Mouse (Mus musculus) left cerebral cortex, adult 11 months (tissue): ENCODE results near the gene Yap1.
"Not testable (repeated sequence)": the region's sequence is repeated elsewhere in the genome, so short reads cannot be mapped to it uniquely, and the experiment has no call there.

Experiments
- DNase-seq: peaks from one replicate; pipeline ENCODE4 v3.0.0; 2022; ENCODE audit warnings: low spot score

Gene Yap1

DNA sequence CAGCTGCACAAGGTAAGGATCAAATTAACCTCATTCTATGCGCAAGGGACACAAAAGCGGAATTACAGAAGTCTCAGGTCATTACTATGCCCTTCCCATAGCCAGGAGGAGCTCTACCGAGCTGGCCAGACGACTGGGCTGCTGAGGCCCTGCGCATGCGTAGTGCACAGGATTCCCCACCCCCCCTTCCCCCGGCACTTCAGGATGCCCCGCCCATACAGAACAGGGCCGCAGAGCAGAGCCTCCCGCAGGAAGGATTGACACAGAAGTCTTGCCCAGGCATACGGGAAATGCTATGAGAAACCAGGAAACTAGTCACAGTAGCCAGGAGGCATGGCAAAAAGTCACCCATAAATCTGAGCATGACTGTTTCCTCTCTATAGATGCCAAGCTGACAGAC is 89.9 kb downstream of the Yap1 start:
- DNase-seq, result no peak

DNA sequence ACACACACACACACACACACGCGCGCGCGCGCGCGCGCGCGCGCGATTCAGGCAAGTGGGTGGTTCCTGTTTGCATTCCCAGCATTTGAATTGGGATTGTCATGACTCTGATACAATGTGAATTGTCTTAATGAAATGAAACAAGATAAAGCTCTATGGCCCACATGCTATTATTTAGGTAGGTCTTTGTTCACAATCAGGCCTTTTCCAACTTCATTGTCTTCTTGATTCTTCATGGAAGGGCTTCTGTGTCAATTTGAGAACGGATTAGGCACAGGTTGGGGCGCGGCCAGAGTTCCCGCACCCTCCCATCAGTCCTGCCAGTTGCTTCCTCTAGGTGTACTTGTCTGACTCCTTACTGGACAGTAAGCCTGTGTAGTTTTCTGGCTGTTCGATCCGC is 90.4 kb downstream of the Yap1 start:
- DNase-seq, result no peak

DNA sequence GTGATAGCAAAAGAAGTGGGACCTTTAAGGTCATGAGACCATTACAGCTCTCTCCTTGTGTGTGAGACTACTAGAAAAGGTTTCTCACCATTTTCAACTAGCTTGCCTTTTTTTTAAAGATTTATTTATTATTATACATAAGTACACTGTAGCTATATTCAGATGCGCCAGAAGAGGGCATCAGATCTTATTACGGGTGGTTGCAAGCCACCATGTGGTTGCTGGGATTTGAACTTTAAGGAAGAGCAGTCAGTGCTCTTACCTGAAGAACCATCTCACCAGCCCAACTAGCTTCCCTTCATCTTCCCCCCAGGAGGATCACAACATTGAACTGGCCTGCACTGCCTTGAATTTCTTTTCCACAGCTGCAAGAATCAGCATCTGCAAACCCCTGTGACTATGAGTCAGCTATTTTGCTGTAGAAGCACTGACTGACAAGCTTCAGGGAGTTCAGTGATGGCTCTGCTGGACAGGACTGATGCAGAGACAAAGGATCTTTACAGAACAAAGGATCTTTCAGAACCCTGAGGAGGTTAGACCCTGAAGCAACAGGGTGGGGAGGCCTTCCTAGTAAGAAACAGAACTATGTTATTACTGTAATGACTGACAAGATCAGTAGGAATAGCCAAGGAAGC is 96.9 kb downstream of the Yap1 start:
- DNase-seq, result no peak

DNA sequence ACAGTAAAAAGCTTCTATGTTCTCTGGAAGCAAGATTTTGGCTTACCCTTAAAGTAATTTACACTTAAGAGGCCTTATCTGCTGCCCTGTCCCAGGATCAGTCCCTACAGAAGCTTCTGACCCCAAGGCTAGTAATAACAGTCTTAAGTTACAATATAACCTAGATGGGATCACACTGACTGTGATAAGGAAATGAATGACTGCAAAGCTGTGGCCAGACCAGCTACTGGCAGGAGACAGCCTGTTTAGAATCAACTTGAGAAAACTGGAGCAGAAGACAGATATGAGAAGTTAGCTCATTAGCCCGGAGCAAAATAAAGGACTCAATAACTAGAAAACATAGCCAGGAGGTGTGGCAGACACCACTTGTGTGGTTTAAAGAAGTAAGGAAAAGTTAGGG is 97.8 kb downstream of the Yap1 start:
- no peak for DNase-seq

GRCm38 (mm10) chr9:7903825-7904224 is 100.6 kb downstream of the Yap1 start:
- DNase-seq, result no peak

DNA sequence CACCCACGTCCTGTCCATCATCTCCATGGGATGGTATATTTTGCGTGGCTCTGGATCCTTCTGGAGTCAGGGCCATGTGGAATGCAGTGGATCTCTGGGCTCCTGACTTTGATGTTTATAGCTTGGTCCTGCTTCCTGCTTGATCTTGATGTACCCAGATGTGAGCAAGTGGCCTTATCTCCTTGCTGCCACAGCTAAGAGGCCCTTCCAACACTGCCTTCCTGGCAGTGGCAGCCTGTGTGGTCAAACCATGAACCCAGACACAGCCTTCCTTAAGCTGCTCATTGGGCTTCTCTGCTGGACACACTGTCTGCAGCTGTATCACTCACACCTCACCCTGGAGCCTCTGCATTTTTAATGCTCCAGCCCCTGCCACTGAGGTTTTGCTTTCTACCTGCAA is 101.1 kb downstream of the Yap1 start:
- DNase-seq, result no peak

DNA sequence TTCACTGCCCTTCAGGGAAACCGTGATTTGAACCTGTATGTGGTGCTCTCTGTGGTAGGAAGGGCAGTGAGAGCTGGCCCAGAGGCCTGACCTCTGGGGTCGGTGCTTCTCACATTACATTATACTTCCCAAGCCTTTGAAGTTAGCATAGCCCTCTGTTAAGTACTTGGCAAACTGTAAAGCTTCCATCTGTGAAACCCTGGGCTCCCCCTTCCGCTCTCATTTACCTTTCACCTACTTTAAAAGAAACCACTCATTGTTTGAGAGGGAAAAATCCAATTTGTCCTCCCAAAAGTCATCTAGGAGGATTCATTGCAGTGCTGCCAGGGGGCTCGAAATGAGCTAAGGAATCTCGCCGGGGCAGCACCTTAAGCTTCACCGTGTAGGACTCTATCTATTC is 102.1 kb downstream of the Yap1 start:
- no peak for DNase-seq

DNA sequence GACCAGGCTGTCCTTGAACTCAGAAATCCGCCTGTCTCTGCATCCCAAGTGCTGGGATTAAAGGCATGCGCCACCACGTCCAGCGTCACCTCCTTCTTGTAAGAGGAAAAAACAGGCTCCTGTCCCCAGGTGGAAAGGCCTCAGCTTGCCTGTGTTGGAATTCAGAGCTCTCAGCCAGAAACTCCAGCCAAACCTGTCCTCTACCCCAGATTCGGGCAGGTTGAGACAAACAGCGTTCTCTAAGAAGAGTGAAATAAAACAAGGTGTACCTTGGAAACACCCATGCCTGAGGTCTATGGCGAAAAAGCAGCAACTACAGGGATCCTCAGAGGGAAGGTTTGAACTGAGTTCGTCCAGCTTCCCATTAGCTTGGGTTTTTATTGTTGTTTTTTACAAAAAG is 103.4 kb downstream of the Yap1 start:
- DNase-seq, result no peak

- DNase-seq, result peak; percentile 59
Measured at GRCm38 (mm10) chr9:7897502-7897901, 106.9 kb downstream of the Yap1 start.

- DNase-seq, result not testable (repeated sequence)
Measured at GRCm38 (mm10) chr9:7891796-7892195, 112.6 kb downstream of the Yap1 start.

DNA sequence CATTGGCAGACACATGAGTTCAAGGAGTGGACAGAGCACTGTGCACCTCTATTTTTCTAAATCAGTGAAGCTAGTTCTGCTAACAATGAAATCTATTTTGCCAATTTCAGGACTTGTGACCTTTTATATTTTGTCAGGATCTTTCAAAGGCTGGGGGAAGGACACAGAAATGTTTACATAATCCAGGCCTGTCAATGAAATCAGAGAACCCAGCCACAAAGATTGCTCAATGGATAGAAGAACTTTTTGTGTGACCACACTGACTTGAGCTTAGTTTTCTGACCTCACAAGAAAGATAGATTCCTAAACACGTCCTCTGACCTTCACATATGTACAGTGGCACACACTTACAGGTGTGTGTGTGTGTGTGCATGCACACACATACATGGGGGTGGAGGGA is 113.2 kb downstream of the Yap1 start:
- no peak for DNase-seq

DNA sequence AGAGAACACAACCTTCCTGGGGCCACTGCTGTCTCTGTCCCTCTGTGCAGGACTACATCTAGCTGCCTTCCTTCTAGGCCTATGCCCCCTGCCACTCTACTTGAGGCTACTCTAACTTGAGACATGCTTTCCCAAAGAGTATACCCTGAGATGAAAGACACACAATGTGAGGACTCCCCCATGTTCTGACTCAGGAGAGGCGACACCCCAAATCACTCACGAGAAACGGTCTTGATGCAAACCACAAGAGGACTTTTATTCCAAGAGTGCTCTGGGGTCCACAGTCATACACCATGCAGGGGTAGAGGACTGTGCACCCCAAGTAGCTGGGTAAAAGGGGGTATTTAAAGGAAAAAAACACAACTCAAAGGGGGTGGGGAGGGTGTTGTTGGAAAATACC is 120.0 kb downstream of the Yap1 start:
- DNase-seq, result no peak

- no peak for DNase-seq
Measured at GRCm38 (mm10) chr9:7882304-7882865, 122.0 kb downstream of the Yap1 start.
